Mouse (Mus musculus): ENCODE measurements around the gene Foxl2.

DNA sequence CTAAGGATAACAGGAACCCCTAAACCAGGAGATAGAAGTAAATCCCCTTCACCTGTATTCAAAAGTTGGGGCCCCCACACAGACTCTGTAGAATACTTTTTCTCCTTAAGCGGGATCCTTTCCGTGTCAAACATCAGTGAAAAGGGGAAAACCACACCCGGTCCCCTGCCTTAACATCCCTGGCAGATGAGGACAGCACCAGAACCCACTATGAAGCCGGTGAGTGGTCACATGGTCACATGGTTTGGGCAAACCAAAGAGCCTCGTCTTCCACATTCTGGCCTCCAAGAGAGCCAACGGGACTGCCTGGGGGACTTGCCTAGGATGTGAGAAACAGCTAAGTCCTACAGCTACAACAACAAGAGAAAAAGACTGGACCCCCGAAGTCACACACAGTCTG, 18.5 kb downstream of the Foxl2 start:
- no peak for TF ChIP-seq CTCF (IDR thresholded peaks at IDR 0.05; ENCODE audit: insufficient read depth, low read length)
- no peak for TF ChIP-seq POLR2A (IDR thresholded peaks at IDR 0.05; ENCODE audit: borderline replicate concordance, extremely low read depth, low read depth, low read length)
